Mouse (Mus musculus) hindbrain, embryonic 14.5 days (tissue): ENCODE measurements around the gene Gm11114. TPM values are rescaled to one million over a fixed set of nuclear protein-coding genes. Genes with fewer than 3 reads are reported as not detected.

Experiments
- ATAC-seq: fragments of 200-750 bp; cut with Nextera tagmentation; 2 replicates; pipeline ENCODE4 v1.8.0; 2017; ENCODE audit warnings: moderate number of reproducible peaks, mild to moderate bottlenecking, moderate TSS enrichment, moderate library complexity; ENCODE audit not compliant: low FRiP score
- DNase-seq: peaks from one replicate; pipeline ENCODE4 v3.0.0-alpha.2; 2015; ENCODE audit warnings: low spot score
- H3K27ac ChIP-seq: fragments of 300-500 bp; sonication (generic); 2 replicates; pipeline ENCODE4 v1.5.1; 2014; ENCODE audit warnings: mild to moderate bottlenecking, moderate library complexity
- H3K27me3 ChIP-seq: fragments of 300-500 bp; sonication (generic); 2 replicates; pipeline ENCODE4 v1.6.1; 2014; ENCODE audit warnings: mild to moderate bottlenecking, low read length, mixed read lengths; ENCODE audit not compliant: control insufficient read depth, insufficient read depth
- H3K36me3 ChIP-seq: fragments of 300-500 bp; sonication (generic); replicated peaks from 2 replicates; pipeline ENCODE4 v1.6.1; 2014; ENCODE audit not compliant: control insufficient read depth, insufficient read depth
- H3K4me1 ChIP-seq: fragments of 300-500 bp; sonication (generic); replicated peaks from 2 replicates; pipeline ENCODE4 v1.6.1; 2014; ENCODE audit warnings: antibody characterized with exemption, low read length, mixed read lengths; ENCODE audit not compliant: control insufficient read depth, insufficient read depth
- H3K4me2 ChIP-seq: fragments of 300-500 bp; sonication (generic); replicated peaks from 2 replicates; pipeline ENCODE4 v1.6.1; 2014; ENCODE audit warnings: mild to moderate bottlenecking, moderate library complexity
- H3K4me3 ChIP-seq: fragments of 300-500 bp; sonication (generic); replicated peaks from 2 replicates; pipeline ENCODE4 v1.5.1; 2014; ENCODE audit warnings: mild to moderate bottlenecking, low read length
- H3K9ac ChIP-seq: fragments of 300-500 bp; sonication (generic); 2 replicates; pipeline ENCODE4 v1.6.1; 2014
- H3K9me3 ChIP-seq: fragments of 300-500 bp; sonication (generic); 2 replicates; pipeline ENCODE4 v1.6.1; 2016; ENCODE audit warnings: low read length; ENCODE audit not compliant: control insufficient read depth
- WGBS: fragments of 180-500 bp; shearing (Covaris S2); extraction: QIAGEN DNeasy Blood & Tissue Kit; methylation state at CpG from one replicate; pipeline ENCODE4 v1.1.7; 2014; 5-methylcytosine and 5-hydroxymethylcytosine counted together
- polyA plus RNA-seq: library from polyadenylated mRNA; unstranded; fragments of >200 nt; fragmentation: Nextera tagmentation; extraction: Ambion mirVana; gene quantifications from 2 replicates; pipeline ENCODE4 v1.2.1, GENCODE M21; 2014

Gene Gm11114
- polyA plus RNA-seq: not detected in 2 replicates

DNA sequence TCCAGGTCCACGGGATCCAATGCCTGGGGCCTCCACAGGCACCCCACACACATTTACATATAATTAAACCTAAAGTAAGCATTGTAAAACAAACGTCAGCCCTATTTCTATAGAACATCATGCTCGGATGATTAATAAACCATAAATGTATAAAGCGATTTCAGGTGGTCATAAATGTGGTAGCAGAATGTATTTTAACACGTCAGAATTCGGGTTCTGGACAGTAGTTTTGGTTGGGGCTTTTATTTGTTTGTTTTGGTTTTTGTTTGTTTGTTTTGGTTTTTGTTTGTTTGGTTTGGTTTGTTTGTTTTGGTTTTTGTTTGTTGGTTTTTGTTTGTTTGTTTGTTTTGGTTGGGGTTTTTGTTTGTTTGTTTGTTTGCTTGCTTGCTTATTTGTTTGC, at the start of gene Gm11114:
Gene Gm11114, plus strand, starts transcription at position 301 of the 400 bp plus-strand sequence.
- no peak within 1 kb of the TSS for H3K4me3 ChIP-seq
- no peaks in the 10 kb centered on the region for H3K36me3 ChIP-seq
- no peak within 1 kb of the TSS for H3K9ac ChIP-seq
- WGBS: 86% methylated on average over 6 of the region's 6 CpGs
- H3K27me3 ChIP-seq: no peaks in the 10 kb centered on the region
- no peaks in the 10 kb centered on the region for H3K9me3 ChIP-seq
- no peak within 1 kb of the TSS for H3K4me2 ChIP-seq
- no peak for DNase-seq
- no peaks in the 10 kb centered on the region for H3K4me1 ChIP-seq
- no peak for ATAC-seq
- no peak within 1 kb of the TSS for H3K27ac ChIP-seq

DNA sequence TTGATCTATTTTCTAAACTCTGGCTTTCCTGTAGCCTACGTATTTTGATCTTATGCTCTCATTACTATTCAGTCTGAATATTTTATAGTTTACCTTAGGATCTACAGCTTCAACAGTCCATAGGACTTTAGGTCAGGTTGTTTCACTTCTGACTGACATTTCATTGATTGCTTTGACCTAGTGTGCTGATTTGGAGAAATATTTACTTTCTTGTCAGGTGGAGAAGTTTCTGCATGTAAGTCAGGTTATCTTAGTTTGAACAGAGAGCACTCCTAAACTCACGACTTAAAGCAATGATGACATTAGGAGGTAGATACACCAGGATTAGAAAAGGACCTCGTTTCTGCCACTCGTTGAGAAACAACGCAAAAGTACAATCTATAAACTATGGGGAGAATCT, 45.7 kb upstream of the Gm11114 start:
- Histone ChIP-seq H3K27ac (no peak overlapping the region), H3K9me3 (no peaks in the 10 kb centered on the region), H3K4me2 (no peak overlapping the region), H3K36me3 (no peaks in the 10 kb centered on the region), H3K4me3 (no peak overlapping the region), H3K9ac (no peak overlapping the region), H3K4me1 (no peaks in the 10 kb centered on the region), H3K27me3 (no peaks in the 10 kb centered on the region)
- WGBS: 86% methylated on average over 5 of the region's 5 CpGs
- ATAC-seq: no peak
- DNase-seq: no peak

DNA sequence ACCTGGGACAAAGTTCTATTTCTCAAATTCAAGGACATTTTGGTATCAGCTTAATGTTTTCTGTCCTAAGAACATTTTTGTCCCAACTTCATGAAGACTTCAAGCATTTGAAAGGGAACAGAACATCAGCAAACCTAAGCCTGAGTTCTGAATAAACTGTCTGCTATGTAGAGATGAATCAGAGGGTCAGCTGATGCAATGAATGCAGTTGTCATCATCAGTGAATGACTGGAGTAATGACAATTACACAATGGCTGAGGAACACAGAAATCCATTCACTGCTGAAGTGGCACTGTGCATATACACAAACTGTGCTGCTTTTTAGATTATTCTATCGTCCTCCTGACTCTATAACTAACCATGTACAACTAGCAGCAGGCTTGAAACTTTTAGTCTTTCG, 38.5 kb upstream of the Gm11114 start:
- DNase-seq: no peak
- no peak overlapping the region for H3K9ac ChIP-seq
- 87% methylated on average over 2 of the region's 2 CpGs for WGBS
- no peaks in the 10 kb centered on the region for H3K9me3 ChIP-seq
- H3K4me1 ChIP-seq: no peaks in the 10 kb centered on the region
- no peak overlapping the region for H3K4me3 ChIP-seq
- ATAC-seq: no peak
- no peak overlapping the region for H3K4me2 ChIP-seq
- no peak overlapping the region for H3K27ac ChIP-seq
- no peaks in the 10 kb centered on the region for H3K36me3 ChIP-seq
- no peaks in the 10 kb centered on the region for H3K27me3 ChIP-seq

DNA sequence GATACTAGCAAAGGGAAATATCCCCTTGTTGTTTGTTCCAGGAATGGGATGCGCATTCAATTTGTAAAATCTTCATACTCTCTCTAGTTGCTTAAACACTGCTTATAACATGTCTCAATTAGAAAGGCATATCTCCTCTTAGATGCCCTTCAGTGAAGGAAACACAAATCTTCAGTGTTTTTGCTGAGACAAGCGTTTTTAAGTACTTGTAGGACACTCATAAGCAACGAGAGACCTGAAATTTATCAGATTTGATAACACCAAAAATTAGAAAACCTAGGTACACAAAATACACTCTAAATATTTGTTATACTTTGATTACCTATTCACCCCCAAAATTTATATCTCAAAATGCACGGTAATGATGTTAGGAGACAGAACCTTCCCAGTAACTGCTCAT, 9.7 kb upstream of the Gm11114 start:
- ATAC-seq: no peak
- 86% methylated on average over 4 of the region's 4 CpGs for WGBS

DNA sequence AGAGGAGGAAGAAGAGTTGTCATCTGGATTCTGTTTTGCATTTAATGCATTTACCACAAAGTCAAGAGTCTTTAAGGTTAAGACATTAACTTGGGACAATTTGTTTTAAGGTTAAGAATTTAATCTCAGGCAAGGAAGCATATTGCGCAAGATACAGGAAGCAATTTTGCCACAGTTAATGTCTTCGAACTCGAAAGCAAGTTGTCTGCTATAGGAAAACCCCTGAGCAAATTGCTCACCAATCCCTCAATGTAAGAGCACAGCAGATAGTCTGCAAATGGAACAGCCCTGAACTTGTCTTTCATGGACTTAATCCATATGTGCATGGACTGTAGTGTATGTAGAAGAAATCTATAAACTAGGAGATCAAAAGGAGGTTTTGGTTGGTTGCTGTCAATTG, 9.2 kb upstream of the Gm11114 start:
- Histone ChIP-seq H3K36me3 (no peaks in the 10 kb centered on the region), H3K4me2 (no peak overlapping the region)

More for the DNA sequence above, 9.7 kb upstream of the Gm11114 start:
- Histone ChIP-seq H3K4me1 (no peaks in the 10 kb centered on the region), H3K9me3 (no peaks in the 10 kb centered on the region), H3K4me2 (no peak overlapping the region), H3K9ac (no peak overlapping the region), H3K4me3 (no peak overlapping the region), H3K27me3 (no peaks in the 10 kb centered on the region), H3K36me3 (no peaks in the 10 kb centered on the region), H3K27ac (no peak overlapping the region)
- DNase-seq: no peak

DNA sequence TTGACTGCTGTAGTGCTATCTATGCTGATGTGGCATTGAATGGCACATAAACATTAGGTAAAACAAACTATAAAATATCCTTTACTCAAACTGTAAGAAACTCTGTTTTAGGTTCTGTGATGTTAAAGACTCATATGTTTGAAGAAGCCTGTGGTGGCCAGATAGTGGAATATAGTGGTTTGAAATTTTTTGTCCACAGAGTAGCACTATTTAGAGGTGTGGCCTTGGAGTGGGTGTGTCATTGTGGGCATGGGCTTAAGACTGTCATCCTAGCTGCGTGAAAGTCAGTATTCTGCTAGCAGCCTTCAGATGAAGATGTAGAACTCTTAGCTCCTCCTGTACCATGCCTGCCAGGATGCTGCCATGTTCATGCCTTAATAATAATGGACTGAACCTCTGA, 3.5 kb downstream of the Gm11114 start:
- H3K27ac ChIP-seq: no peak overlapping the region
- 58% methylated on average over 1 of the region's 1 CpGs for WGBS
- no peak overlapping the region for H3K4me3 ChIP-seq
- H3K9me3 ChIP-seq: no peaks in the 10 kb centered on the region
- no peaks in the 10 kb centered on the region for H3K27me3 ChIP-seq
- no peaks in the 10 kb centered on the region for H3K36me3 ChIP-seq
- no peaks in the 10 kb centered on the region for H3K4me1 ChIP-seq
- no peak overlapping the region for H3K9ac ChIP-seq
- H3K4me2 ChIP-seq: no peak overlapping the region
- no peak for ATAC-seq
- DNase-seq: no peak

More for the DNA sequence above, 9.2 kb upstream of the Gm11114 start:
- H3K4me1 ChIP-seq: no peaks in the 10 kb centered on the region
- H3K27ac ChIP-seq: no peak overlapping the region
- 94% methylated on average over 3 of the region's 3 CpGs for WGBS
- no peaks in the 10 kb centered on the region for H3K9me3 ChIP-seq
- no peaks in the 10 kb centered on the region for H3K27me3 ChIP-seq
- DNase-seq: no peak
- no peak overlapping the region for H3K4me3 ChIP-seq
- no peak for ATAC-seq
- no peak overlapping the region for H3K9ac ChIP-seq

DNA sequence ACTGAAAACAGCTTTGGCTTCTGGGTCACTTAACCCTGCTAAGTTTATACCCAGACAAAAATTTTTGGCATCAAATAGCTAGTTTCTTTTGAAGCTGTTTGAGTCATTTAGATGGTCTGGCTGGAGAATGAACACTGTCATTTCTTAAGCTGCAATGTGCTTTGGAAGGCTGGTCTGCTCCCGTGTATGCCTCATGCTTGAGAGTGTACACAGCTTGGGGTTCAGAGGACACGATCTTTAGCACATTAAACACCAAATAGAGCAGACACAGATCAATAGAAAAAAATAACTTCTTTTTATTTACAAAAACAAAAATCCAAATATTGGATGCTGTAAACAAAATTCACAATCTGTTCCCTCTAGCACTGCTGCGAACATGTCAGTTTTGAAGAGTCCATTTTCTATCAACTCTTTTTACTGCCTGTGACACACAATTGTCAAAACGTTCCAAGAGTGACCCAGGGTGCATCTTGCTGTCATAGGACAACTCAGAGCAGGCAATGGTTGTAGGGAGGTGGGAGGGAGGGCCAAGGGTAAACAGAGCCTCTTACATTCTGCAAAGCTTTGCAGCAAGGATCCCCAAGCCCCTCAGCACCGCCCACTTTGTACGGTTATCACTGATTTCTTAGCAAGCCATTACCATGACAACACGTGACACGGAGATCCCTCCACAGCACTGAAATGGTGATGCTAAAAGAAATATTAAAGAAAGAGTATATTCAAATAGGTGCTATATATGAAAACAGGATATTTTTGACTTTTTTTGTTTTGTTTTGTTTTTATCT, 7.8 kb downstream of the Gm11114 start:
- DNase-seq: no peak
- no peak for ATAC-seq

DNA sequence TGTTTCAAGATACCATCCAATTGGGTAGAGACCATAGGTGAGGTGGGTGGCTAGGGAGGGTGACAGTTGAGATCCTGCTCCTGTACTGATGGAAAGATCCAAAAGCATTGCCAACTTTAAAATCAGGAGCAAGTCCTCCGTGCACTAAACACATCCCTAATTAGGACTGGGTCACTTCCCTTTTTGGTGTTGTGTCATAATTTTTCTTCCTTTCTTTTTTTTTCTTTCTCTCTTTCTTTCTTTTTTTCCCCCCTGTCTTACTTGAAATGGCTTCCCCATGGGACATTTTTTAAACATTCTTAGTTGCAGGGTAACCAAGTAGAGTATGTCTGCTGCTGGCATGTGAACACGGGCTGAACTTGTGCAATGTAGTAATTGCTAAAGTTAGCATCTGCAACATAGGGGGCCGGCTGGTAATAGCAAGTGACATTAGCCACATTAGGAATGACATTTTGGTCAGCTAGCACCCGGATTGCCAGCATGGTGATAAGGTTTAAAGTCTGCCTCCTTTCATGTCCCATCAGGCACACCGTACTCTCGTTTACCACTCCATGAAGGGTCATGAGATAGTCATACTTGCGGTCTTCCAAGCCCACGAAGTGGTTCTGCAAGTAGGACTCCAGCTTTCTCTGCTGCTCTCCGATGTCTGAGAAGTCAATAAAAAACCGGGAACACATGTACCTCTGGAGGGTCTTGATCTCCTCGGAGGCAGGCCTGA, 11.7 kb downstream of the Gm11114 start:
- ATAC-seq (no peak), DNase-seq (no peak)
- 0 out of 2 replicates have a peak, but pooled peaks cover 5% of the 10 kb centered on the region for H3K4me1 ChIP-seq
- peak overlapping the region; percentile 71 for H3K4me3 ChIP-seq
- no peak overlapping the region for H3K27ac ChIP-seq
- H3K27me3 ChIP-seq: no peaks in the 10 kb centered on the region
- WGBS: 82% methylated on average over 11 of the region's 11 CpGs
- H3K4me2 ChIP-seq: peak overlapping the region; percentile 96
- H3K36me3 ChIP-seq: no peaks in the 10 kb centered on the region
- no peaks in the 10 kb centered on the region for H3K9me3 ChIP-seq
- H3K9ac ChIP-seq: no peak overlapping the region

More for the DNA sequence above, 7.8 kb downstream of the Gm11114 start:
- Histone ChIP-seq H3K9ac (no peak overlapping the region), H3K4me3 (no peak overlapping the region), H3K4me1 (0 out of 2 replicates have a peak, but pooled peaks cover 1% of the 10 kb centered on the region), H3K36me3 (no peaks in the 10 kb centered on the region), H3K4me2 (no peak overlapping the region), H3K27ac (no peak overlapping the region), H3K9me3 (no peaks in the 10 kb centered on the region), H3K27me3 (no peaks in the 10 kb centered on the region)
- 44% methylated on average over 8 of the region's 8 CpGs for whole genome bisulfite sequencing

DNA sequence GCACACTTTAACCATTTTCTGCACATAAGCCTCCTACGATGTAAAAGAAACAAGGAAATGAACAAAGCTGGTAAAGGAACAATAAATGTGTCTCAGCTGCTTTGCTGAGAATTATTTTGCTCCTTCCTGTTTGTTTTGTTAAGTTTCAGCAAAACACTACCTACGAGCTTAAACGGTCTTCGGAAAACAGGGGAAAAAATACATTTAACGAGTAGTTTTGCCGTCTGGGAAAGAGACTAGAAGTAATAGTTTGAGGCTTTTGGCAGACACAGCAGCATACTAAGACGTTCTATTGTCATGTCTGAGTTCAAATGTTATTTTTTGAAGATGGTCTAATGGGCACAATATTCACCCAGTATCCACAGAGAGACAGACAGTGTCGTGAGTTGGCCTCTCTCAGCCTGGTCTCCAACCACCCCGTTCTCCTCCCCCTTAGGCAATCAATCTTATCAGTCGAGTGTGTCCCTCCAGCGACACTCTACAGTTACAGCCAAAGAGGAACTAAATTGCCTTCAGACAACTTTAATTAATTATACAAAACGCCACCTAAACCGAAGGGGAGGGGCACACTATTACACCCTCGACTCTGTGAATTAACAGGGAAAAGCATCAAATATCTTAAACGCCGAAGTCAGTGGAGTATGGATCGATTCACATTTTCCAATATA, 12.8 kb downstream of the Gm11114 start:
- Histone ChIP-seq H3K4me3 (peak overlapping the region; percentile 71), H3K36me3 (no peaks in the 10 kb centered on the region), H3K27ac (no peak overlapping the region), H3K9me3 (no peaks in the 10 kb centered on the region), H3K4me1 (0 out of 2 replicates have a peak, but pooled peaks cover 5% of the 10 kb centered on the region), H3K4me2 (peak overlapping the region; percentile 96), H3K27me3 (no peaks in the 10 kb centered on the region), H3K9ac (peak overlapping the region; percentile 54; the same call in 1 of the 2 replicates)
- no peak for ATAC-seq
- no peak for DNase-seq
- 38% methylated on average over 17 of the region's 17 CpGs for WGBS
